Mouse (Mus musculus) spleen, adult 2 months (tissue): Measurements from ENCODE around the gene Tlk2. TPM values are rescaled to one million over a fixed set of nuclear protein-coding genes. Genes with fewer than 3 reads are reported as not detected.

ENCODE experiments used
- DNase-seq, 2 experiments: peaks; one replicate each; pipeline versions ENCODE4 v3.0.0 to v3.0.0-alpha.2; 2012 to 2021; ENCODE audit warnings: low spot score in 2 of 2, low read depth in 1 of 2
- H3K27ac ChIP-seq: fragments of 200-500 bp; 2 replicates; pipeline ENCODE4 v1.5.1; 2012; ENCODE audit warnings: low read length, inconsistent platforms; ENCODE audit not compliant: insufficient read depth
- H3K27me3 ChIP-seq: fragments of 200-500 bp; 2 replicates; pipeline ENCODE4 v1.6.1; 2012; ENCODE audit warnings: mild to moderate bottlenecking, moderate library complexity, low read length, inconsistent platforms; ENCODE audit not compliant: control insufficient read depth, insufficient read depth
- H3K36me3 ChIP-seq: fragments of 200-500 bp; 2 replicates; pipeline ENCODE4 v1.6.1; 2012; ENCODE audit warnings: mild to moderate bottlenecking, low read length, inconsistent platforms; ENCODE audit not compliant: control insufficient read depth, insufficient read depth
- H3K4me1 ChIP-seq: fragments of 200-500 bp; 2 replicates; pipeline ENCODE4 v1.6.1; 2011; ENCODE audit warnings: inconsistent platforms; ENCODE audit not compliant: control insufficient read depth, insufficient read depth, insufficient read length
- H3K4me3 ChIP-seq: fragments of 200-500 bp; 2 replicates; pipeline ENCODE4 v1.5.1; 2011; ENCODE audit warnings: mild to moderate bottlenecking, inconsistent platforms; ENCODE audit not compliant: insufficient read depth, insufficient read length; ENCODE audit errors: extremely low read depth
- CTCF ChIP-seq: fragments of 200-500 bp; IDR thresholded peaks from 2 replicates; pipeline ENCODE4 v1.5.1; 2011; ENCODE audit warnings: mild to moderate bottlenecking, inconsistent platforms; ENCODE audit not compliant: insufficient read depth, insufficient read length, insufficient replicate concordance; ENCODE audit errors: extremely low read depth
- POLR2A ChIP-seq: fragments of 200-500 bp; IDR thresholded peaks from 2 replicates; pipeline ENCODE4 v1.6.1; 2011; ENCODE audit warnings: low read depth, low read length, inconsistent platforms
- WGBS: fragments of 180-500 bp; shearing (Covaris S2); methylation state at CpG from one replicate; pipeline ENCODE4 v1.1.7; 2018; 5-methylcytosine and 5-hydroxymethylcytosine counted together
- polyA plus RNA-seq: library from polyadenylated mRNA; depleted of rRNA; stranded (reverse); fragments of >200 nt; gene quantifications from 2 replicates; pipeline ENCODE4 v1.2.3, GENCODE M21; 2012

Tlk2 gene
- polyA plus RNA-seq, 1 experiment: 9.0 TPM

- Histone ChIP-seq H3K36me3 (peaks cover 8% of the 10 kb centered on the region), H3K27ac (no peak overlapping the region), H3K27me3 (no peaks in the 10 kb centered on the region), H3K4me3 (no peak overlapping the region), H3K4me1 (no peaks in the 10 kb centered on the region)
- 81% methylated on average over 11 of the region's 11 CpGs for WGBS
- TF ChIP-seq POLR2A (no peak), CTCF (no peak)
- DNase-seq: no peak
Measured at GRCm38 (mm10) chr11:105144508-105145210, 33.9 kb upstream of the Tlk2 start.

- 62% methylated on average over 10 of the region's 10 CpGs for WGBS
Measured at GRCm38 (mm10) chr11:105145211-105145610, 33.4 kb upstream of the Tlk2 start.

GRCm38 (mm10) chr11:105146593-105146992 lies 32.0 kb upstream of the Tlk2 start, which contains the start of gene Gm10842:
Gene Gm10842 (plus strand): TSS chr11:105146893.
- H3K27ac ChIP-seq: no peak within 1 kb of the TSS
- no peak within 1 kb of the TSS for H3K4me3 ChIP-seq
- no peaks in the 10 kb centered on the region for H3K36me3 ChIP-seq
- H3K4me1 ChIP-seq: no peaks in the 10 kb centered on the region
- TF ChIP-seq POLR2A (no peak), CTCF (no peak)
- DNase-seq: no peak
- no peaks in the 10 kb centered on the region for H3K27me3 ChIP-seq
- WGBS: 89% methylated on average over 3 of the region's 3 CpGs

More at GRCm38 (mm10) chr11:105145211-105145610, 33.4 kb upstream of the Tlk2 start:
- Histone ChIP-seq H3K27me3 (no peaks in the 10 kb centered on the region), H3K4me1 (no peaks in the 10 kb centered on the region), H3K27ac (no peak overlapping the region), H3K36me3 (peaks cover 7% of the 10 kb centered on the region), H3K4me3 (no peak overlapping the region)
- DNase-seq: no peak
- TF ChIP-seq POLR2A: no peak

GRCm38 (mm10) chr11:105149353-105149752 lies 29.3 kb upstream of the Tlk2 start:
- H3K27me3 ChIP-seq: no peaks in the 10 kb centered on the region
- WGBS: 78% methylated on average over 3 of the region's 3 CpGs
- H3K36me3 ChIP-seq: no peaks in the 10 kb centered on the region
- no peak overlapping the region for H3K27ac ChIP-seq
- DNase-seq: no peak
- H3K4me1 ChIP-seq: peaks cover 2% of the 10 kb centered on the region; the same call in 1 of the 2 replicates
- TF ChIP-seq CTCF (no peak), POLR2A (no peak)
- H3K4me3 ChIP-seq: no peak overlapping the region

- Histone ChIP-seq H3K4me1 (peaks cover 2% of the 10 kb centered on the region; the same call in 1 of the 2 replicates), H3K27me3 (no peaks in the 10 kb centered on the region), H3K4me3 (no peak overlapping the region), H3K36me3 (no peaks in the 10 kb centered on the region), H3K27ac (no peak overlapping the region)
- 100% methylated on average over 1 of the region's 1 CpGs for WGBS
- TF ChIP-seq POLR2A (no peak), CTCF (no peak)
- DNase-seq: no peak
Measured at GRCm38 (mm10) chr11:105149766-105150165, 28.8 kb upstream of the Tlk2 start.

GRCm38 (mm10) chr11:105150691-105151090 lies 27.9 kb upstream of the Tlk2 start:
- no peaks in the 10 kb centered on the region for H3K27me3 ChIP-seq
- no peak overlapping the region for H3K4me3 ChIP-seq
- peaks cover 2% of the 10 kb centered on the region; the same call in 1 of the 2 replicates for H3K4me1 ChIP-seq
- no peaks in the 10 kb centered on the region for H3K36me3 ChIP-seq
- TF ChIP-seq CTCF (no peak), POLR2A (no peak)
- 72% methylated on average over 4 of the region's 4 CpGs for WGBS
- H3K27ac ChIP-seq: no peak overlapping the region
- no peak for DNase-seq
